Mouse (Mus musculus) ES-E14 (cell line): ENCODE results near the gene Smad3.

Experiments used
- CHD2 ChIP-seq: IDR thresholded peaks from 2 replicates; pipeline ENCODE4 v1.6.1; 2014; ENCODE audit warnings: mild to moderate bottlenecking, low read depth, low read length, inconsistent platforms
- HCFC1 ChIP-seq: IDR thresholded peaks from 2 replicates; pipeline ENCODE4 v1.6.1; 2012; ENCODE audit warnings: low read length, inconsistent platforms, borderline replicate concordance; ENCODE audit not compliant: insufficient read depth
- ZC3H11A ChIP-seq: IDR thresholded peaks from 2 replicates; pipeline ENCODE4 v1.6.1; 2012; ENCODE audit warnings: low read depth, mild to moderate bottlenecking, inconsistent platforms, low read length, borderline replicate concordance
- ZNF384 ChIP-seq: IDR thresholded peaks from 2 replicates; pipeline ENCODE4 v1.6.1; 2012; ENCODE audit warnings: low read depth, low read length, inconsistent platforms

- TF ChIP-seq ZC3H11A: no peak
- no peak for TF ChIP-seq ZNF384
- TF ChIP-seq HCFC1: no peak
- no peak for TF ChIP-seq CHD2
Observed at GRCm38 (mm10) chr9:63701957-63702309, 55.9 kb downstream of the Smad3 start.
